ENCODE assay signal across 25 mouse cellular contexts in genomic region chr12:116959164-116959563, GRCm38 (mm10).
DNase-seq lines count a peak whose midpoint lies in the region; ATAC-seq and TF ChIP-seq lines count a peak whose summit lies in the region.
"Had no signal": no experiment of that assay in that cellular context is flagged by ENCODE, and none has a peak within 500 bp of the region (broad histone marks: within the 10 kb centered on the region; RNA-seq: fewer than 3 reads in every experiment).

No protein-coding gene starts in this region.

- H3K27ac ChIP-seq in hindbrain, embryonic 12.5 days = peak overlapping the region; percentile 60
- H3K27ac ChIP-seq in hindbrain, embryonic 10.5 days = no peak overlapping the region
- H3K27ac ChIP-seq in hindbrain, embryonic 13.5 days = peak overlapping the region; percentile 63
- peak overlapping the region; percentile 32 for H3K27ac ChIP-seq in midbrain, embryonic 11.5 days (ENCODE audit: low read depth, low read length)
- H3K27ac ChIP-seq in midbrain, embryonic 16.5 days (ENCODE audit: low read length) = peak overlapping the region; percentile 59
- no peak overlapping the region for H3K27ac ChIP-seq in intestine, postnatal 0 days (ENCODE audit: low read depth, low read length)
- H3K27ac ChIP-seq: forebrain, embryonic 13.5 days; hindbrain, embryonic 15.5 days; intestine, embryonic 15.5 days; kidney, postnatal 0 days; liver, embryonic 14.5 days; macrophage; stomach, embryonic 15.5 days had no signal

- peak; percentile 61 for ATAC-seq in hindbrain, embryonic 12.5 days (ENCODE audit: low FRiP score)
- 0 out of 2 replicates have a peak, but pooled peaks have one; percentile 37 for ATAC-seq in hindbrain, embryonic 13.5 days (ENCODE audit: low FRiP score)
- peak; percentile 64; the same call in 1 of the 2 replicates for ATAC-seq in midbrain, embryonic 11.5 days (ENCODE audit: low FRiP score)
- 0 out of 2 replicates have a peak, but pooled peaks have one; percentile 53 for ATAC-seq in midbrain, embryonic 16.5 days
- ATAC-seq in intestine, postnatal 0 days = no peak
- ATAC-seq: CD4-positive, CD25-positive, alpha-beta regulatory T cell, adult 4 months; forebrain, embryonic 13.5 days; intestine, embryonic 15.5 days had no signal

- H3K36me3 ChIP-seq in hindbrain, embryonic 12.5 days = no peaks in the 10 kb centered on the region
- H3K36me3 ChIP-seq in hindbrain, embryonic 10.5 days = no peaks in the 10 kb centered on the region
- H3K36me3 ChIP-seq in hindbrain, embryonic 13.5 days = no peaks in the 10 kb centered on the region
- H3K36me3 ChIP-seq in midbrain, embryonic 11.5 days (ENCODE audit: control insufficient read depth, insufficient read depth, low read length) = no peaks in the 10 kb centered on the region
- H3K36me3 ChIP-seq in midbrain, embryonic 16.5 days (ENCODE audit: control insufficient read depth, insufficient read depth, low read length) = no peaks in the 10 kb centered on the region
- H3K36me3 ChIP-seq in intestine, postnatal 0 days (ENCODE audit: control insufficient read depth, insufficient read depth) = no peaks in the 10 kb centered on the region
- H3K36me3 ChIP-seq: hindbrain, embryonic 15.5 days; intestine, embryonic 15.5 days; stomach, embryonic 15.5 days had no signal

- no peak for TF ChIP-seq CTCF in intestine, postnatal 0 days (IDR thresholded peaks at IDR 0.05; ENCODE audit: low read depth)

- intact Hi-C loops in left cerebral cortex, postnatal 4 days (cut with DNase I) = no loop called here

- 75% methylated on average over 2 of the region's 2 CpGs for WGBS in hindbrain, embryonic 12.5 days
- WGBS in hindbrain, embryonic 10.5 days = 92% methylated on average over 2 of the region's 2 CpGs
- 71% methylated on average over 2 of the region's 2 CpGs for WGBS in hindbrain, embryonic 13.5 days
- 73% methylated on average over 2 of the region's 2 CpGs for WGBS in midbrain, embryonic 11.5 days
- WGBS in midbrain, embryonic 16.5 days = 45% methylated on average over 2 of the region's 2 CpGs
- WGBS in intestine, postnatal 0 days = 90% methylated on average over 2 of the region's 2 CpGs

- no peaks in the 10 kb centered on the region for H3K9me3 ChIP-seq in hindbrain, embryonic 12.5 days (replicated peaks)
- no peaks in the 10 kb centered on the region for H3K9me3 ChIP-seq in hindbrain, embryonic 10.5 days
- no peaks in the 10 kb centered on the region for H3K9me3 ChIP-seq in hindbrain, embryonic 13.5 days
- H3K9me3 ChIP-seq in midbrain, embryonic 11.5 days (ENCODE audit: control insufficient read depth, low read length) = no peaks in the 10 kb centered on the region
- H3K9me3 ChIP-seq in midbrain, embryonic 16.5 days (replicated peaks; ENCODE audit: control insufficient read depth, low read length, poor library complexity, severe bottlenecking) = no peaks in the 10 kb centered on the region
- H3K9me3 ChIP-seq in intestine, postnatal 0 days (ENCODE audit: control insufficient read depth) = no peaks in the 10 kb centered on the region
- H3K9me3 ChIP-seq: forebrain, embryonic 13.5 days; hindbrain, embryonic 15.5 days; intestine, embryonic 15.5 days; stomach, embryonic 15.5 days had no signal

- no peak for DNase-seq in hindbrain, embryonic 10.5 days (ENCODE audit: low spot score)
- no peak for DNase-seq in midbrain, embryonic 11.5 days (ENCODE audit: low spot score, missing footprints)
- no peak for DNase-seq in left cerebral cortex, postnatal 4 days
- DNase-seq: adrenal gland, postnatal 36 days; cerebellum, adult 9-10 months; cerebellum, postnatal 36 days; heart, postnatal 14 days; kidney, adult 8-10 months; layer of hippocampus, postnatal 36 days; liver; lung, adult 2 months; lung, postnatal 10 days; right cerebral cortex, postnatal 25 days had no signal

- H3K27me3 ChIP-seq in hindbrain, embryonic 12.5 days = no peaks in the 10 kb centered on the region
- no peaks in the 10 kb centered on the region for H3K27me3 ChIP-seq in hindbrain, embryonic 10.5 days (ENCODE audit: insufficient read depth, poor library complexity, severe bottlenecking)
- H3K27me3 ChIP-seq in hindbrain, embryonic 13.5 days = no peaks in the 10 kb centered on the region
- no peaks in the 10 kb centered on the region for H3K27me3 ChIP-seq in midbrain, embryonic 11.5 days (ENCODE audit: control insufficient read depth, insufficient read depth, low read length)
- no peaks in the 10 kb centered on the region for H3K27me3 ChIP-seq in midbrain, embryonic 16.5 days (ENCODE audit: control insufficient read depth, insufficient read depth, low read depth, low read length)
- H3K27me3 ChIP-seq in intestine, postnatal 0 days (replicated peaks; ENCODE audit: control insufficient read depth, insufficient read depth, low read length) = no peaks in the 10 kb centered on the region
- H3K27me3 ChIP-seq: forebrain, embryonic 13.5 days; hindbrain, embryonic 15.5 days; intestine, embryonic 15.5 days; stomach, embryonic 15.5 days had no signal

- H3K4me2 ChIP-seq in hindbrain, embryonic 12.5 days (replicated peaks) = no peak overlapping the region
- H3K4me2 ChIP-seq in hindbrain, embryonic 13.5 days = no peak overlapping the region
- H3K4me2 ChIP-seq in midbrain, embryonic 11.5 days = no peak overlapping the region
- no peak overlapping the region for H3K4me2 ChIP-seq in midbrain, embryonic 16.5 days (ENCODE audit: low read length)
- no peak overlapping the region for H3K4me2 ChIP-seq in intestine, postnatal 0 days (replicated peaks; ENCODE audit: low read depth)
- H3K4me2 ChIP-seq: forebrain, embryonic 13.5 days; hindbrain, embryonic 15.5 days; intestine, embryonic 15.5 days; stomach, embryonic 15.5 days had no signal

- H3K4me3 ChIP-seq in hindbrain, embryonic 12.5 days = no peak overlapping the region
- no peak overlapping the region for H3K4me3 ChIP-seq in hindbrain, embryonic 10.5 days
- H3K4me3 ChIP-seq in hindbrain, embryonic 13.5 days = no peak overlapping the region
- no peak overlapping the region for H3K4me3 ChIP-seq in midbrain, embryonic 11.5 days (ENCODE audit: low read depth, low read length)
- H3K4me3 ChIP-seq in midbrain, embryonic 16.5 days (ENCODE audit: low read depth, low read length) = no peak overlapping the region
- no peak overlapping the region for H3K4me3 ChIP-seq in intestine, postnatal 0 days (ENCODE audit: low read depth, low read length)
- H3K4me3 ChIP-seq: forebrain, embryonic 13.5 days; hindbrain, embryonic 15.5 days; intestine, embryonic 15.5 days; stomach, embryonic 15.5 days had no signal

- H3K4me1 ChIP-seq in hindbrain, embryonic 12.5 days = peaks cover 8% of the 10 kb centered on the region; the same call in 1 of the 2 replicates
- H3K4me1 ChIP-seq in hindbrain, embryonic 10.5 days (replicated peaks) = peaks cover 10% of the 10 kb centered on the region; the same call in 1 of the 2 replicates
- H3K4me1 ChIP-seq in hindbrain, embryonic 13.5 days (replicated peaks) = peaks cover 10% of the 10 kb centered on the region
- peaks cover 9% of the 10 kb centered on the region; the same call in 1 of the 2 replicates for H3K4me1 ChIP-seq in midbrain, embryonic 11.5 days (ENCODE audit: control insufficient read depth, insufficient read depth, low read length)
- peaks cover 2% of the 10 kb centered on the region; the same call in 1 of the 2 replicates for H3K4me1 ChIP-seq in midbrain, embryonic 16.5 days (ENCODE audit: control insufficient read depth, insufficient read depth, low read length)
- no peaks in the 10 kb centered on the region for H3K4me1 ChIP-seq in intestine, postnatal 0 days (replicated peaks; ENCODE audit: control insufficient read depth, insufficient read depth, low read length)
- H3K4me1 ChIP-seq: intestine, embryonic 15.5 days; stomach, embryonic 15.5 days had no signal

- H3K9ac ChIP-seq in hindbrain, embryonic 12.5 days = no peak overlapping the region
- no peak overlapping the region for H3K9ac ChIP-seq in hindbrain, embryonic 13.5 days
- H3K9ac ChIP-seq in midbrain, embryonic 11.5 days (ENCODE audit: low read length) = no peak overlapping the region
- no peak overlapping the region for H3K9ac ChIP-seq in midbrain, embryonic 16.5 days (ENCODE audit: low read depth, low read length)
- no peak overlapping the region for H3K9ac ChIP-seq in intestine, postnatal 0 days (ENCODE audit: low read depth, low read length)
- H3K9ac ChIP-seq: forebrain, embryonic 13.5 days; hindbrain, embryonic 15.5 days; intestine, embryonic 15.5 days; liver, embryonic 14.5 days; stomach, embryonic 15.5 days had no signal

Comparison
In these comparisons a context has a peak if more than half of its experiments do, and no peak if none do; other contexts are left out.
1. H3K27ac ChIP-seq: peak in hindbrain, embryonic 12.5 days (single experiment), hindbrain, embryonic 13.5 days (single experiment), midbrain, embryonic 11.5 days (single experiment) and midbrain, embryonic 16.5 days (single experiment); none in hindbrain, embryonic 10.5 days (single experiment) and intestine, postnatal 0 days (single experiment).